Mouse (Mus musculus) heart, adult 2 months (tissue): ENCODE measurements around the gene Paf1.

ENCODE experiments used
- CTCF ChIP-seq: fragments of 200-600 bp; IDR thresholded peaks from 2 replicates; pipeline ENCODE4 v1.8.1; 2022; ENCODE audit warnings: antibody characterized with exemption, mild to moderate bottlenecking, moderate library complexity
- EP300 ChIP-seq: fragments of 200-500 bp; IDR thresholded peaks from 2 replicates; pipeline ENCODE4 v1.6.1; 2011; ENCODE audit warnings: low read depth, low read length, control low read depth; ENCODE audit not compliant: insufficient read depth
- POLR2A ChIP-seq: fragments of 200-500 bp; IDR thresholded peaks from 2 replicates; pipeline ENCODE4 v1.6.1; 2011; ENCODE audit warnings: mild to moderate bottlenecking, low read depth, low read length, control low read depth; ENCODE audit not compliant: insufficient read depth

- TF ChIP-seq CTCF (no peak), EP300 (no peak), POLR2A (no peak)
These were observed 18.8 kb upstream of the Paf1 start for GRCm38 (mm10) chr7:28373891-28374495.
